Mouse (Mus musculus): ENCODE data around the gene Lmod2.

- TF ChIP-seq CTCF (IDR thresholded peaks at IDR 0.05; ENCODE audit: low read depth, low read length) (no peak), TAL1 (conservative IDR thresholded peaks at IDR 0.05; ENCODE audit: low read depth, low read length) (no peak)
Measured at GRCm38 (mm10) chr6:24597500-24597899, at the start of gene Lmod2.
